Mouse (Mus musculus) G1E-ER4 (cell line): ENCODE measurements around the gene Sdr39u1. TPM values are rescaled to one million over a fixed set of nuclear protein-coding genes. Genes with fewer than 3 reads are reported as not detected.

Experiments
- GATA1 ChIP-seq: IDR thresholded peaks from one replicate; pipeline ENCODE4 v1.8.0; 2012; ENCODE audit warnings: low read length, inconsistent platforms
- polyA plus RNA-seq: library from polyadenylated mRNA; stranded (reverse); fragments of >175 nt; gene quantifications from 2 replicates; pipeline ENCODE4 v1.2.3, GENCODE M21; 2012

The Sdr39u1 gene
- polyA plus RNA-seq = not detected in 2 replicates

- TF ChIP-seq GATA1 = no peak
These were observed at the start of gene Sdr39u1 for GRCm38 (mm10) chr14:55899701-55900413. Gene Sdr39u1, minus strand, starts transcription at chr14:55900293.

- no peak for TF ChIP-seq GATA1
These were observed 46.3 kb upstream of the Sdr39u1 start for GRCm38 (mm10) chr14:55946269-55946969.

GRCm38 (mm10) chr14:55944575-55944974, 44.5 kb upstream of the Sdr39u1 start, which contains the start of gene Cma1:
Gene Cma1, minus strand, starts transcription at chr14:55944675.
- TF ChIP-seq GATA1 = no peak

- no peak for TF ChIP-seq GATA1
These were observed 43.5 kb upstream of the Sdr39u1 start for GRCm38 (mm10) chr14:55943601-55944000.

- TF ChIP-seq GATA1 = no peak
These were observed 40.1 kb upstream of the Sdr39u1 start for GRCm38 (mm10) chr14:55940070-55940800.

GRCm38 (mm10) chr14:55933586-55933985, 33.5 kb upstream of the Sdr39u1 start:
- TF ChIP-seq GATA1 = no peak

GRCm38 (mm10) chr14:55929263-55929997, 29.3 kb upstream of the Sdr39u1 start:
- TF ChIP-seq GATA1 = no peak

- TF ChIP-seq GATA1 = no peak
These were observed 26.8 kb upstream of the Sdr39u1 start for GRCm38 (mm10) chr14:55926847-55927246.

GRCm38 (mm10) chr14:55922475-55923232, 22.6 kb upstream of the Sdr39u1 start:
- TF ChIP-seq GATA1 = peak; percentile 93

GRCm38 (mm10) chr14:55918240-55919082, 18.4 kb upstream of the Sdr39u1 start:
- TF ChIP-seq GATA1 = no peak

GRCm38 (mm10) chr14:55913406-55913805, 13.3 kb upstream of the Sdr39u1 start:
- TF ChIP-seq GATA1 = no peak

- TF ChIP-seq GATA1 = no peak
These were observed 5.4 kb upstream of the Sdr39u1 start for GRCm38 (mm10) chr14:55905518-55905917.

- TF ChIP-seq GATA1 = no peak
These were observed 292 bp upstream of the Sdr39u1 start for GRCm38 (mm10) chr14:55900414-55900755.

GRCm38 (mm10) chr14:55898947-55899346, 1.1 kb downstream of the Sdr39u1 start:
- TF ChIP-seq GATA1 = no peak
